Mouse (Mus musculus) C2C12 (cell line): ENCODE data around the gene Sis. TPM values are rescaled to one million over a fixed set of nuclear protein-coding genes. Genes with fewer than 3 reads are reported as not detected.

Experiments
- H3K27me3 ChIP-seq: one replicate; pipeline ENCODE4 v1.6.1; 2011; ENCODE audit not compliant: control insufficient read depth, insufficient read depth, insufficient read length
- H3K36me3 ChIP-seq: one replicate; pipeline ENCODE4 v1.6.1; 2011; ENCODE audit not compliant: control insufficient read depth, insufficient read depth
- H3K4me3 ChIP-seq: one replicate; pipeline ENCODE4 v1.5.1; 2011; ENCODE audit warnings: mild to moderate bottlenecking, control low read depth; ENCODE audit not compliant: poor library complexity, insufficient read depth, severe bottlenecking
- H3K79me2 ChIP-seq: one replicate; pipeline ENCODE4 v1.6.1; 2011; ENCODE audit not compliant: control insufficient read depth, insufficient read depth
- H3K79me3 ChIP-seq: one replicate; pipeline ENCODE4 v1.6.1; 2011; ENCODE audit warnings: low read depth, control low read depth
- H3ac ChIP-seq: one replicate; pipeline ENCODE3; 2011; ENCODE audit warnings: low read depth; ENCODE audit not compliant: control insufficient read depth, insufficient read length
- CEBPB ChIP-seq: IDR thresholded peaks from one replicate; pipeline ENCODE4 v1.6.1; 2011; ENCODE audit warnings: low read depth, mild to moderate bottlenecking, control low read depth, moderate library complexity
- CTCF ChIP-seq: IDR thresholded peaks from one replicate; pipeline ENCODE4 v1.5.1; 2011; ENCODE audit not compliant: control insufficient read depth, insufficient read depth, insufficient read length
- FOSL1 ChIP-seq: IDR thresholded peaks from one replicate; pipeline ENCODE4 v1.8.0; 2011; ENCODE audit warnings: mild to moderate bottlenecking, low read length; ENCODE audit not compliant: poor library complexity, insufficient read depth, severe bottlenecking
- MAX ChIP-seq: IDR thresholded peaks from one replicate; pipeline ENCODE4 v1.6.1; 2011; ENCODE audit warnings: mild to moderate bottlenecking, control low read depth
- MYOD1 ChIP-seq: IDR thresholded peaks from one replicate; pipeline ENCODE4 v1.6.1; 2011; ENCODE audit warnings: low read depth; ENCODE audit not compliant: control insufficient read depth, insufficient read length
- MYOG ChIP-seq: IDR thresholded peaks from one replicate; pipeline ENCODE4 v1.6.1; 2011; ENCODE audit not compliant: control insufficient read depth, insufficient read length; ENCODE audit errors: extremely low read depth
- USF1 ChIP-seq: IDR thresholded peaks from one replicate; pipeline ENCODE4 v1.6.1; 2011; ENCODE audit warnings: low read depth, mild to moderate bottlenecking, control low read depth, moderate library complexity
- polyA plus RNA-seq: library from polyadenylated mRNA; unstranded; fragments of >200 nt; fragmentation: generic; extraction: Trizol; gene quantifications from one replicate; pipeline ENCODE4 v1.2.1, GENCODE M21; 2012; ENCODE audit warnings: missing spikeins

Gene Sis
- polyA plus RNA-seq, 1 experiment = not detected

DNA sequence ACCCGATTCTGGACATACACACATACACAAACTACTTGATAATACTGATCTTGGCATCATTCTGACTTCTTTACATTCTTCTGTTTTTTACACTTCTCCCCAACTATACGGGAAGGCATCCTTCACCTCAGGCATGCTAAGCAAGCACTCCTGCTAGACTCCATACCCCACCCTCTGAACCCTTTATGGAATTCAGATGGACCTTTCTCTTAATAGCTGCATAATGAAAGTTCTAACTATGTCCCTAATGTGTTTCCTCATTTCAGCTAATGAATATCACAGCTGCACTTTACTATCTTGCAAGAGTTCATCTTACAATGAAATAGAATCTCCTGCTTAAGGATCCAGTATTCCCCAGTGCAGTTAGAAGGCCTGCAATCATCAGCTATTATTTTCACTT is 127.0 kb downstream of the Sis start:
- TF ChIP-seq USF1 (no peak), MYOD1 (no peak), MAX (no peak), CEBPB (no peak), CTCF (no peak), MYOG (no peak), FOSL1 (no peak)
- H3K27me3 ChIP-seq = no peaks in the 10 kb centered on the region
- no peak overlapping the region for H3ac ChIP-seq
- no peaks in the 10 kb centered on the region for H3K79me3 ChIP-seq
- no peak overlapping the region for H3K4me3 ChIP-seq
- no peaks in the 10 kb centered on the region for H3K79me2 ChIP-seq
- H3K36me3 ChIP-seq = no peaks in the 10 kb centered on the region

Other genes starting within 250 kb of the Sis start
- gene Slitrk3, start 89.9 kb upstream of the Sis start, polyA plus RNA-seq = not detected